Mouse (Mus musculus): ENCODE data around the gene Adamts15.
A peak's percentile ranks its signal among the peaks of the same experiment; 100 is the strongest.

The Adamts15 gene

GRCm38 (mm10) chr9:30879947-30880273 lies 42.3 kb downstream of the Adamts15 start:
- DNase-seq (ENCODE audit: low spot score in 2 of 2): peak in 1 of 2 experiments; percentile 13

GRCm38 (mm10) chr9:30879248-30879946 lies 42.9 kb downstream of the Adamts15 start:
- DNase-seq (ENCODE audit: low spot score in 2 of 2): no peak

- DNase-seq (ENCODE audit: low spot score in 2 of 2): no peak
Observed at GRCm38 (mm10) chr9:30876552-30876951, 45.7 kb downstream of the Adamts15 start.

GRCm38 (mm10) chr9:30855837-30856236 lies 66.4 kb downstream of the Adamts15 start:
- DNase-seq (ENCODE audit: low spot score in 2 of 2): no peak

GRCm38 (mm10) chr9:30851841-30852240 lies 70.4 kb downstream of the Adamts15 start:
- DNase-seq (ENCODE audit: low spot score in 2 of 2): no peak

- no peak for DNase-seq (ENCODE audit: low spot score in 2 of 2)
Observed at GRCm38 (mm10) chr9:30849951-30850350, 72.3 kb downstream of the Adamts15 start.

GRCm38 (mm10) chr9:30849444-30849843 lies 72.8 kb downstream of the Adamts15 start:
- no peak for DNase-seq (ENCODE audit: low spot score in 2 of 2)

Measured in urinary bladder, postnatal 36 days (tissue).